Mouse (Mus musculus) hindbrain, embryonic 12.5 days (tissue): Measurements from ENCODE around the gene Sike1. TPM values are rescaled to one million over a fixed set of nuclear protein-coding genes. Genes with fewer than 3 reads are reported as not detected.

Experiments
- ATAC-seq: fragments of 200-750 bp; cut with Nextera tagmentation; 2 replicates; pipeline ENCODE4 v1.8.0; 2017; ENCODE audit warnings: moderate TSS enrichment; ENCODE audit not compliant: low FRiP score
- H3K27ac ChIP-seq: fragments of 300-500 bp; sonication (generic); 2 replicates; pipeline ENCODE4 v1.5.1; 2016; ENCODE audit warnings: mild to moderate bottlenecking
- H3K27me3 ChIP-seq: fragments of 300-500 bp; sonication (generic); 2 replicates; pipeline ENCODE4 v1.6.1; 2016; ENCODE audit warnings: mild to moderate bottlenecking
- H3K36me3 ChIP-seq: fragments of 300-500 bp; sonication (generic); 2 replicates; pipeline ENCODE4 v1.6.1; 2016; ENCODE audit warnings: mild to moderate bottlenecking
- H3K4me1 ChIP-seq: fragments of 300-500 bp; sonication (generic); 2 replicates; pipeline ENCODE4 v1.6.1; 2016
- H3K4me2 ChIP-seq: fragments of 300-500 bp; sonication (generic); replicated peaks from 2 replicates; pipeline ENCODE4 v1.6.1; 2016; ENCODE audit warnings: mild to moderate bottlenecking
- H3K4me3 ChIP-seq: fragments of 300-500 bp; sonication (generic); 2 replicates; pipeline ENCODE4 v1.5.1; 2016; ENCODE audit warnings: mild to moderate bottlenecking
- H3K9ac ChIP-seq: fragments of 300-500 bp; sonication (generic); 2 replicates; pipeline ENCODE4 v1.6.1; 2016; ENCODE audit warnings: mild to moderate bottlenecking, moderate library complexity
- H3K9me3 ChIP-seq: fragments of 300-500 bp; sonication (generic); replicated peaks from 2 replicates; pipeline ENCODE4 v1.6.1; 2016; ENCODE audit warnings: mild to moderate bottlenecking
- WGBS: fragments of 180-500 bp; shearing (Covaris S2); methylation state at CpG from one replicate; pipeline ENCODE4 v1.1.7; 2016; 5-methylcytosine and 5-hydroxymethylcytosine counted together
- polyA plus RNA-seq: library from polyadenylated mRNA; unstranded; fragments of >200 nt; fragmentation: Nextera tagmentation; extraction: Ambion mirVana; gene quantifications from 2 replicates; pipeline ENCODE4 v1.2.1, GENCODE M21; 2016

The Sike1 gene
- polyA plus RNA-seq, 1 experiment from 2014 or later, result 71.7 TPM

- no peak overlapping the region for H3K9ac ChIP-seq
- no peaks in the 10 kb centered on the region for H3K9me3 ChIP-seq
- H3K4me3 ChIP-seq, result no peak overlapping the region
- WGBS, result 93% methylated on average over 1 of the region's 1 CpGs
- no peak overlapping the region for H3K4me2 ChIP-seq
- H3K27ac ChIP-seq, result no peak overlapping the region
- H3K4me1 ChIP-seq, result no peaks in the 10 kb centered on the region
- H3K36me3 ChIP-seq, result peaks cover 46% of the 10 kb centered on the region
- ATAC-seq, result no peak
- no peaks in the 10 kb centered on the region for H3K27me3 ChIP-seq
Observed at GRCm38 (mm10) chr3:103040861-103041379, 45.4 kb downstream of the Sike1 start.

- Histone ChIP-seq H3K27ac (no peak overlapping the region), H3K9me3 (no peaks in the 10 kb centered on the region), H3K36me3 (peaks cover 60% of the 10 kb centered on the region), H3K4me1 (peaks cover 9% of the 10 kb centered on the region), H3K4me3 (no peak overlapping the region), H3K27me3 (no peaks in the 10 kb centered on the region), H3K9ac (no peak overlapping the region), H3K4me2 (no peak overlapping the region)
- ATAC-seq, result no peak
- 89% methylated on average over 5 of the region's 5 CpGs for WGBS
Observed at GRCm38 (mm10) chr3:103056016-103056595, 60.6 kb downstream of the Sike1 start.

DNA sequence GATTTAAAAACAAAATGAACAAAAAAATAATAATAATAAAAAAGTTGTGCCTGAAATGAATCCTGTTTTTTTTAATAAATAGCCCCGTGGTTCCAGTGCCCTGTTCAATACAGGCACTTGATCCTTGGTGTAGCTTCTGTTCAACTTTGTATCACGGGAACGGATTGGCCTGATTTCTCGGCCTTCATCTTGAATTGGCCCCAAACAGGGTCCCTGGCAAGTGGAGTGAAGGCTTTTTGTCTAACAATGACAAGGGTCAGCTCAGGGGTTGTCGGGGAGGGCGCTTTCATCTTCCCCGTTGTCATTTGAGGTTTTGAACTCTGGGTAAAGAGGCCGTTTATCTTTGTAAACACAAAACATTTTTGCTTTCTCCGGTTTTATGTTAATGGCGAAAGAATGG is 62.2 kb downstream of the Sike1 start:
- 2% methylated on average over 10 of the region's 10 CpGs for WGBS

More for the DNA sequence above, 62.2 kb downstream of the Sike1 start:
- peak; percentile 77 for ATAC-seq
- peaks cover 9% of the 10 kb centered on the region for H3K4me1 ChIP-seq
- H3K27me3 ChIP-seq, result no peaks in the 10 kb centered on the region
- no peaks in the 10 kb centered on the region for H3K9me3 ChIP-seq
- H3K36me3 ChIP-seq, result peaks cover 61% of the 10 kb centered on the region
- peak overlapping the region; percentile 76 for H3K4me3 ChIP-seq
- H3K4me2 ChIP-seq, result peak overlapping the region; percentile 65
- H3K27ac ChIP-seq, result peak overlapping the region; percentile 94
- H3K9ac ChIP-seq, result peak overlapping the region; percentile 91; the same call in 1 of the 2 replicates

Other genes with a start within 250 kb of the Sike1 start
- gene Tshb, start 213.0 kb upstream of the Sike1 start, polyA plus RNA-seq, result 0.07 and 0.17 TPM in 2 replicates
- not detected in 2 replicates for gene Sycp1, start 59.6 kb upstream of the Sike1 start, polyA plus RNA-seq
- not detected in 2 replicates for gene Nr1h5, start 31.6 kb upstream of the Sike1 start, polyA plus RNA-seq
- 499 and 526 TPM in 2 replicates for gene Csde1, start 24.7 kb downstream of the Sike1 start, polyA plus RNA-seq
- gene Nras, start 62.6 kb downstream of the Sike1 start, polyA plus RNA-seq, result 124 and 127 TPM in 2 replicates
- gene Ampd1, start 78.3 kb downstream of the Sike1 start, polyA plus RNA-seq, result 0.48 TPM in 1 of 2 replicates, not detected in the other
- gene Dennd2c, start 106.9 kb downstream of the Sike1 start, polyA plus RNA-seq, result 3.6 and 4.3 TPM in 2 replicates
- gene Bcas2, start 175.9 kb downstream of the Sike1 start, polyA plus RNA-seq, result 226 and 235 TPM in 2 replicates